In the genomic region with DNA sequence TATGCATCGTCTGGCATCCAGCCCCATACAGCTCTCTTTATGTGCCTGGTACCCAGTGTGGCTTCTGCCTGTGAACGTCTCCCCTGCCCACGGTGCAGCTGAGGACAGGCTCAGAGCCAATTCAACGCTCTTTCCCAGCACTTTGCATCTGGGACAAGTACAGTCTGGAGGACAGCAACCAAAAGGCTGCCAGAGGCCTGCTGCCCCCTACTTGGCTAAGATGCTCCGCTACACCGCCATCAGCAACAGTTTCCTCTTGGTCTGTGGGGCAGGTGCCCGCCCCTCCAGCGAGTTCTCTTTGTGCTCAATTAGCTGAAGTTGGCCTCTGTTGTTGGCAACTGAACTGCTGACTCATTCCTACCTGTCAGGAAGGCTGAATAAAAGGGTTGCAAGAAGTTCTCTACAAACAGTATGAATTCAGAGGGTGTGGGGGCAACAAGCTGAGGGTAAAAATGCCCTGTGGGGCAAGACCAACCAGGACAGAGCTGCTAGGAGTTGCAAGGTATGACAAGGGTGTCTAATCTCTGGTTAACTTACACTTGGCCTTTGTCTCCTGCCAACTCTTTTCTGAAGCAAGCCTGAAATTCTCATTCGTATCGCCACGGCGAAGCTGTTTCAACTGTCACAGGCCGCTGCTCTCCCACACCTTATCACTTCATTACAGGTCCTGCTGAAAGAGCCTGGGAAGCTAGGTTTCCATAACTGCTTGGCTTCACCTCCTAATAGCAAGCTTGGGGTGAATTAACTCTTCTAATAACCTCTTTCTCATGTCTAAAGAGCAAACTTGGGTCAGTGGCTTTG, we compare ENCODE assay signal across 8 mouse cellular contexts. TPM values are rescaled to one million over a fixed set of nuclear protein-coding genes. Genes with fewer than 3 reads are reported as not detected.
A peak's percentile ranks its signal among the peaks of the same experiment; 100 is the strongest.
DNase-seq lines count a peak whose midpoint lies in the region; ATAC-seq lines count a peak whose summit lies in the region.

No protein-coding gene starts in this region.

- H3K9me3 ChIP-seq in hindbrain, embryonic 14.5 days (ENCODE audit: control insufficient read depth, low read length) = no peaks in the 10 kb centered on the region
- no peaks in the 10 kb centered on the region for H3K9me3 ChIP-seq in hindbrain, embryonic 13.5 days
- no peaks in the 10 kb centered on the region for H3K9me3 ChIP-seq in heart, embryonic 14.5 days (ENCODE audit: control insufficient read depth, low read length)
- no peaks in the 10 kb centered on the region for H3K9me3 ChIP-seq in limb, embryonic 10.5 days (replicated peaks)
- H3K9me3 ChIP-seq in intestine, embryonic 16.5 days (ENCODE audit: control insufficient read depth, low read length) = no peaks in the 10 kb centered on the region

- peak; percentile 41 for DNase-seq in hindbrain, embryonic 14.5 days (ENCODE audit: low spot score)
- peak; percentile 31 for DNase-seq in NIH3T3 (ENCODE audit: low read depth)
- no peak for DNase-seq in limb, embryonic 10.5 days (ENCODE audit: low spot score)
- peak; percentile 56 for DNase-seq in right cerebral cortex, postnatal 14 days
- DNase-seq in urinary bladder, postnatal 10 days (ENCODE audit: low spot score) = no peak

- no peaks in the 10 kb centered on the region for H3K36me3 ChIP-seq in hindbrain, embryonic 14.5 days (replicated peaks; ENCODE audit: control insufficient read depth, insufficient read depth)
- H3K36me3 ChIP-seq in hindbrain, embryonic 13.5 days = no peaks in the 10 kb centered on the region
- H3K36me3 ChIP-seq in heart, embryonic 14.5 days (ENCODE audit: control insufficient read depth, insufficient read depth, low read length) = peaks cover 4% of the 10 kb centered on the region; the same call in 1 of the 2 replicates
- peaks cover 4% of the 10 kb centered on the region for H3K36me3 ChIP-seq in limb, embryonic 10.5 days
- no peaks in the 10 kb centered on the region; the same call in 1 of the 2 replicates for H3K36me3 ChIP-seq in intestine, embryonic 16.5 days (ENCODE audit: control insufficient read depth, insufficient read depth, low read length)

- H3K4me1 ChIP-seq in hindbrain, embryonic 14.5 days (replicated peaks; ENCODE audit: control insufficient read depth, insufficient read depth, low read length) = no peaks in the 10 kb centered on the region
- H3K4me1 ChIP-seq in hindbrain, embryonic 13.5 days (replicated peaks) = peaks cover 5% of the 10 kb centered on the region; the same call in 1 of the 2 replicates
- H3K4me1 ChIP-seq in heart, embryonic 14.5 days (ENCODE audit: control insufficient read depth in 2 of 2, insufficient read depth in 2 of 2, low read length in 2 of 2) = peaks cover 16 to 19% of the 10 kb centered on the region in 2 experiments
- H3K4me1 ChIP-seq in limb, embryonic 10.5 days = peaks cover 5% of the 10 kb centered on the region; the same call in 1 of the 2 replicates
- peaks cover 6% of the 10 kb centered on the region for H3K4me1 ChIP-seq in intestine, embryonic 16.5 days (ENCODE audit: control insufficient read depth, insufficient read depth, low read length)

- H3K9ac ChIP-seq in hindbrain, embryonic 14.5 days = no peak overlapping the region
- H3K9ac ChIP-seq in hindbrain, embryonic 13.5 days = no peak overlapping the region
- H3K9ac ChIP-seq in heart, embryonic 14.5 days (ENCODE audit: low read length) = no peak overlapping the region
- H3K9ac ChIP-seq in intestine, embryonic 16.5 days (ENCODE audit: low read depth, low read length) = no peak overlapping the region

- H3K27ac ChIP-seq in hindbrain, embryonic 14.5 days = no peak overlapping the region
- no peak overlapping the region for H3K27ac ChIP-seq in hindbrain, embryonic 13.5 days
- peak overlapping the region in 1 of 2 experiments; percentile 39; a peak in 1 of 4 replicates for H3K27ac ChIP-seq in heart, embryonic 14.5 days (replicated peaks in 1 of 2; ENCODE audit: control insufficient read depth in 1 of 2, insufficient read depth in 1 of 2, low read depth in 2 of 2, low read length in 2 of 2)
- H3K27ac ChIP-seq in limb, embryonic 10.5 days = peak overlapping the region; percentile 46; the same call in 1 of the 2 replicates
- no peak overlapping the region for H3K27ac ChIP-seq in intestine, embryonic 16.5 days (ENCODE audit: low read length)

- 47% methylated on average over 13 of the region's 13 CpGs for WGBS in hindbrain, embryonic 14.5 days
- WGBS in hindbrain, embryonic 13.5 days = 52% methylated on average over 13 of the region's 13 CpGs
- 36% methylated on average over 13 of the region's 13 CpGs for WGBS in heart, embryonic 14.5 days
- WGBS in limb, embryonic 10.5 days = 79% methylated on average over 13 of the region's 13 CpGs
- WGBS in intestine, embryonic 16.5 days = 73% methylated on average over 13 of the region's 13 CpGs

- no peak overlapping the region for H3K4me3 ChIP-seq in hindbrain, embryonic 14.5 days (replicated peaks; ENCODE audit: low read length)
- no peak overlapping the region for H3K4me3 ChIP-seq in hindbrain, embryonic 13.5 days
- no peak overlapping the region for H3K4me3 ChIP-seq in heart, embryonic 14.5 days (ENCODE audit: control insufficient read depth in 1 of 2, insufficient read depth in 1 of 2, low read depth in 1 of 2, low read length in 2 of 2)
- no peak overlapping the region for H3K4me3 ChIP-seq in limb, embryonic 10.5 days
- no peak overlapping the region for H3K4me3 ChIP-seq in intestine, embryonic 16.5 days (ENCODE audit: low read length)

- peak; percentile 37; the same call in 1 of the 2 replicates for ATAC-seq in hindbrain, embryonic 14.5 days (ENCODE audit: low FRiP score)
- ATAC-seq in hindbrain, embryonic 13.5 days (ENCODE audit: low FRiP score) = no peak
- ATAC-seq in heart, embryonic 14.5 days (ENCODE audit: insufficient number of reproducible peaks, insufficient read depth, low FRiP score, low read depth) = 0 out of 2 replicates have a peak, but pooled peaks have one; percentile 25
- ATAC-seq in intestine, embryonic 16.5 days = no peak

- no peak overlapping the region for H3K4me2 ChIP-seq in hindbrain, embryonic 14.5 days (replicated peaks)
- H3K4me2 ChIP-seq in hindbrain, embryonic 13.5 days = no peak overlapping the region
- H3K4me2 ChIP-seq in heart, embryonic 14.5 days (ENCODE audit: low read length) = no peak overlapping the region
- no peak overlapping the region for H3K4me2 ChIP-seq in intestine, embryonic 16.5 days (ENCODE audit: low read depth, low read length)

- no peaks in the 10 kb centered on the region for H3K27me3 ChIP-seq in hindbrain, embryonic 14.5 days (ENCODE audit: control insufficient read depth, insufficient read depth, low read length)
- no peaks in the 10 kb centered on the region for H3K27me3 ChIP-seq in hindbrain, embryonic 13.5 days
- H3K27me3 ChIP-seq in heart, embryonic 14.5 days (ENCODE audit: control insufficient read depth, insufficient read depth, low read length) = no peaks in the 10 kb centered on the region
- no peaks in the 10 kb centered on the region for H3K27me3 ChIP-seq in limb, embryonic 10.5 days (ENCODE audit: low read depth, poor library complexity, severe bottlenecking)
- no peaks in the 10 kb centered on the region for H3K27me3 ChIP-seq in intestine, embryonic 16.5 days (replicated peaks; ENCODE audit: control insufficient read depth, insufficient read depth, low read length)

RNA-seq across cellular contexts. Expression of a gene that starts 41.0 kb away (rescaled TPM):
- 12.2 and 12.9 TPM in 2 replicates for polyA plus RNA-seq in hindbrain, embryonic 14.5 days (2014; fragmentation: Nextera tagmentation; extraction: Ambion mirVana)
- polyA plus RNA-seq in hindbrain, embryonic 13.5 days (2015; fragmentation: Nextera tagmentation; extraction: Ambion mirVana) = 17.9 and 18.0 TPM in 2 replicates
- 19.7 and 21.0 TPM in 2 replicates for polyA plus RNA-seq in heart, embryonic 14.5 days (2014; fragmentation: Nextera tagmentation; extraction: Ambion mirVana)
- polyA plus RNA-seq in limb, embryonic 10.5 days (2016; fragmentation: Nextera tagmentation; extraction: Ambion mirVana) = 28.4 and 35.9 TPM in 2 replicates
- polyA plus RNA-seq in intestine, embryonic 16.5 days (2015; fragmentation: Nextera tagmentation; extraction: Ambion mirVana) = 10.0 and 10.6 TPM in 2 replicates

Comparison
In these comparisons a context has a peak if more than half of its experiments do, and no peak if none do; other contexts are left out.
1. ATAC-seq: peak in hindbrain, embryonic 14.5 days (single experiment) and heart, embryonic 14.5 days (single experiment); none in hindbrain, embryonic 13.5 days (single experiment) and intestine, embryonic 16.5 days (single experiment).
2. DNase-seq: peak in hindbrain, embryonic 14.5 days (single experiment), NIH3T3 (single experiment) and right cerebral cortex, postnatal 14 days (single experiment); none in limb, embryonic 10.5 days (single experiment) and urinary bladder, postnatal 10 days (single experiment).